Mouse (Mus musculus) limb, embryonic 14.5 days (tissue): Measurements from ENCODE around the gene Idi2. TPM values are rescaled to one million over a fixed set of nuclear protein-coding genes. Genes with fewer than 3 reads are reported as not detected.
A peak's percentile ranks its signal among the peaks of the same experiment; 100 is the strongest.
"Not testable (repeated sequence)": the region's sequence is repeated elsewhere in the genome, so short reads cannot be mapped to it uniquely, and the experiment has no call there.

Experiments used
- ATAC-seq: fragments of 200-750 bp; cut with Nextera tagmentation; 2 replicates; pipeline ENCODE4 v1.8.0; 2017; ENCODE audit warnings: low read depth, moderate number of reproducible peaks, moderate TSS enrichment; ENCODE audit not compliant: low FRiP score
- DNase-seq: peaks from one replicate; pipeline ENCODE4 v3.0.0-alpha.2; 2015; ENCODE audit warnings: low spot score
- H3K27ac ChIP-seq: fragments of 300-500 bp; sonication (generic); replicated peaks from 2 replicates; pipeline ENCODE4 v1.5.1; 2014; ENCODE audit warnings: low read depth, mild to moderate bottlenecking, low read length, moderate library complexity, mixed read lengths
- H3K27me3 ChIP-seq: fragments of 300-500 bp; sonication (generic); 2 replicates; pipeline ENCODE4 v1.6.1; 2014; ENCODE audit warnings: low read length, mixed read lengths; ENCODE audit not compliant: control insufficient read depth, insufficient read depth
- H3K36me3 ChIP-seq: fragments of 300-500 bp; sonication (generic); 2 replicates; pipeline ENCODE4 v1.6.1; 2014; ENCODE audit warnings: mild to moderate bottlenecking, low read length, moderate library complexity, mixed read lengths; ENCODE audit not compliant: control insufficient read depth, insufficient read depth
- H3K4me1 ChIP-seq: fragments of 300-500 bp; sonication (generic); 2 replicates; pipeline ENCODE4 v1.6.1; 2014; ENCODE audit warnings: antibody characterized with exemption, low read length, mixed read lengths; ENCODE audit not compliant: control insufficient read depth, insufficient read depth
- H3K4me2 ChIP-seq: fragments of 300-500 bp; sonication (generic); replicated peaks from 2 replicates; pipeline ENCODE4 v1.6.1; 2014; ENCODE audit warnings: low read depth, mild to moderate bottlenecking, low read length, moderate library complexity; ENCODE audit not compliant: severe bottlenecking
- H3K4me3 ChIP-seq: fragments of 300-500 bp; sonication (generic); replicated peaks from 2 replicates; pipeline ENCODE4 v1.5.1; 2014; ENCODE audit warnings: low read length
- H3K9ac ChIP-seq: fragments of 300-500 bp; sonication (generic); 2 replicates; pipeline ENCODE4 v1.6.1; 2014; ENCODE audit warnings: mild to moderate bottlenecking, low read depth, low read length, moderate library complexity; ENCODE audit not compliant: severe bottlenecking
- H3K9me3 ChIP-seq: fragments of 300-500 bp; sonication (generic); 2 replicates; pipeline ENCODE4 v1.6.1; 2016; ENCODE audit warnings: low read length; ENCODE audit not compliant: control insufficient read depth
- POLR2A ChIP-seq: fragments of 200-500 bp; IDR thresholded peaks from 2 replicates; pipeline ENCODE4 v1.8.0; 2012; ENCODE audit warnings: inconsistent platforms, mild to moderate bottlenecking, moderate library complexity, borderline replicate concordance; ENCODE audit not compliant: insufficient read depth, insufficient read length; ENCODE audit errors: extremely low read depth
- WGBS: fragments of 180-500 bp; shearing (Covaris S2); extraction: QIAGEN DNeasy Blood & Tissue Kit; methylation state at CpG from one replicate; pipeline ENCODE4 v1.1.7; 2014; 5-methylcytosine and 5-hydroxymethylcytosine counted together
- polyA plus RNA-seq, 2 experiments: library from polyadenylated mRNA; depleted of rRNA in 1 of 2; stranded (reverse) in 1 of 2; unstranded in 1 of 2; fragments of >200 nt; fragmentation: Nextera tagmentation in 1 of 2; extraction: Ambion mirVana in 1 of 2; gene quantifications; 2 replicates each; pipeline versions ENCODE4 v1.2.1 to v1.2.3; 2012 to 2014

The Idi2 gene
- polyA plus RNA-seq (2012; rRNA removed) = 0.04 TPM in 1 of 2 replicates, not detected in the other
- polyA plus RNA-seq (2014; fragmentation: Nextera tagmentation; extraction: Ambion mirVana) = not detected in 2 replicates

DNA sequence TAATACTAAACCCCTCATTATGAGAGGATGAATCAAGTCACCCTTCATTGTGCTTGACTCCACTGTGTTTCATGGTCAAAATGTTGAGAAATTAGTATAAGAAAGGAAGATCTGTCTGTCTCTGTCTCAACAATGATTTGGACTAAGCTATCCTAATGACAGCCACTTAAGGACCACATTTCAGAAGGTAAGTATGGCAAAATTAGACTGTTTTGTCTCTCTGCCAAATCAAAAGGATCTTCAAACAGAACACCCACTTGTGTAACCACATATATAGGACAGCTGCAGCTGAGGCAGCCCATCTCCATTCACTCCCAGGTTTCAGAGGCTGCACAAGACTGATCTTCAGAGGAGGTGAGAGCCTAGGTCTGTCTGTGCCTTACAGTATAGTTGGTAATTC is at the start of gene Idi2:
Idi2 (plus strand) TSS at position 301 of the 400 bp plus-strand sequence.
- DNase-seq, H3K27me3 ChIP-seq, H3K27ac ChIP-seq, ATAC-seq, H3K9ac ChIP-seq, H3K4me2 ChIP-seq, H3K9me3 ChIP-seq, H3K4me1 ChIP-seq, H3K4me3 ChIP-seq, H3K36me3 ChIP-seq: not testable (repeated sequence)

DNA sequence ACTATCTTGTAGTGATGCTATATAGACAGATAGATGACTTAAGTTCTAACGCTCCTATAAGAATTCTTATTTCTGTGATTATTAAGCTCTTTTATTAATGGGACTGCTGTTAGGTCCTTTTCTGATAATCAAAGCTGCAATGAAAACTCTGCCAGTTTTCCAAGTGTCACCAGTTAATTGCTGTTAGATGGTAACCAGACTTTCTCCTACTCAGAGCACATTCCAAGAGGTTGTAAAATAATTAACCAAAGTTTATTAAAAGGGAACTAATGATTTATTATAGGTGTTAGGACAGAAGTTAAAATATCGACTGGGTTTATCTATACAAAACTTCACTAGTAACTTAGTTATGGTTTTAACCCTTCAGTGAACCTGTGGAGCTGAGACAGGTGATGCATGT is 46.7 kb upstream of the Idi2 start:
- not testable (repeated sequence) for ATAC-seq, H3K4me1 ChIP-seq
- WGBS = 82% methylated on average over 2 of the region's 2 CpGs

DNA sequence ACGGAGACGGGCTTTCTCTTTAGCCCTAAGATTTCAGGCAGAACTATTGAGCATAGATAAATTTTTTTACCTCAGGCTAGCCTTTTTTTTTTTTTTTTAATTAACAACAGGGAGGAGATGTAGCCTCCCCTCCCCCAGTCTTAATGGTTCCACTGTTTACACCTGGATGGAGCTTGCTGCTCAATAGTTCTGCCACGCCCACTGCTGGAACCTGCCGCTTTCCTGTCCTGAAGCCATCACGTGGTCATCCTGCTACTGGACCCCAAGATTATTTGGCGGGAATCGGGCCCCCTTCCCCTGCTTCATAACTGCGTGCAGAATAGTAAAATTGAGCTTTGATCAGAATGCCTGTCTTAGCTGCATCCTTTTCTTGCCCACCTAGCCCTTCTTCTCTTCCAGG is 38.8 kb upstream of the Idi2 start:
- H3K27me3 ChIP-seq, H3K27ac ChIP-seq, H3K4me1 ChIP-seq, H3K9ac ChIP-seq, H3K4me2 ChIP-seq, H3K4me3 ChIP-seq, H3K9me3 ChIP-seq, H3K36me3 ChIP-seq, ATAC-seq, DNase-seq: not testable (repeated sequence)
- WGBS = 94% methylated on average over 8 of the region's 8 CpGs

More for the DNA sequence above, 46.7 kb upstream of the Idi2 start:
- not testable (repeated sequence) for H3K36me3 ChIP-seq, H3K9me3 ChIP-seq, H3K4me2 ChIP-seq, H3K4me3 ChIP-seq, H3K27ac ChIP-seq, DNase-seq, H3K9ac ChIP-seq, H3K27me3 ChIP-seq

DNA sequence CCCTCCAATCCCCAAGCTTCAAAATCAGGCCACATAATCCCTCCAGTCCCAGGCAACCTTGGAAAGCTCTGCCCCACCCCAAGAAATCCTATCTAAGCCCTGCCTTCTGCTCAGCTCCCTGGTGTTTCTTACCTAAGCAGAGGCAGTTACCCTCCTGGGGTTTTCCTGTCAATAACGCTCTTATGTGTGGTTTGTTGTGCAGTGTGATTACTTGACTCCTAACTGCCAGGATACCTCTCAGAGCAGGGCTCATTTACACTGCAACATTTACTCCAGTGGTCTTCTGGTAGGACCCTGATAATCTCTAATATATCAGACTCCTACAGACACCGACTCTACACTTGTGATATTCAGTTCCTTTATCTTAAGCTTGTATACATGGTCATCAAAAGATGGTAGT is 19.2 kb upstream of the Idi2 start:
- H3K4me3 ChIP-seq = no peak overlapping the region
- no peaks in the 10 kb centered on the region for H3K4me1 ChIP-seq
- H3K4me2 ChIP-seq = no peak overlapping the region
- no peak overlapping the region for H3K27ac ChIP-seq
- no peaks in the 10 kb centered on the region for H3K27me3 ChIP-seq
- 53% methylated on average over 2 of the region's 2 CpGs for WGBS
- no peaks in the 10 kb centered on the region for H3K36me3 ChIP-seq
- ATAC-seq (no peak), DNase-seq (no peak)
- no peak overlapping the region for H3K9ac ChIP-seq
- no peaks in the 10 kb centered on the region for H3K9me3 ChIP-seq
- TF ChIP-seq POLR2A = no peak

DNA sequence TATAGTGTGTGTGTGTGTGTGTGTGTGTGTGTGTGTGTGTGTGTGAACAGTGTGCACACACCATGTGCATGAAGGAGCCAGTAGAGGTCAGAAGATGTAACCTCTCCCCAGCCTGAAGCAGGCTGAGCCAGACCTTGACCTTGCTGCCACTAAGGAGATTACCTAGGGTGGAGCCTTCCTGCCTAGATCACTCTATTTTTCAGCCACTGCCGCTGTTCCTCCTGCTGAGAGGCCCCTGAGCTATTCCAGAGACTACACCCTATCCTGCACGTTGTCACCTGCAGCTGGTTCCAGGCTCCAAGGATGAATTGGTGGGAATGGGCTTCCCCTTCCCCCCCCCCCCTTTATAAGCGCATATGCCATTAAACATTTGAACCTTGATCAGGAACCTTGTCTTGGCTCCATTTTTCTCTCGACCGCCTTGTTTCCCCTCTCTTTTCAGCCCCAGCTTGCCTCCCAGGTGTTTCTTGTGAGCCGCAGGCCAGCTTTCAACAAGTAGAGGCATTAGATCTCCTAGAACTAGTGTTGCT is 15.0 kb upstream of the Idi2 start:
- H3K4me2 ChIP-seq, H3K36me3 ChIP-seq, H3K4me1 ChIP-seq, H3K4me3 ChIP-seq, H3K27me3 ChIP-seq, H3K9me3 ChIP-seq, H3K27ac ChIP-seq, DNase-seq, H3K9ac ChIP-seq, ATAC-seq: not testable (repeated sequence)
- WGBS = 79% methylated on average over 6 of the region's 6 CpGs

DNA sequence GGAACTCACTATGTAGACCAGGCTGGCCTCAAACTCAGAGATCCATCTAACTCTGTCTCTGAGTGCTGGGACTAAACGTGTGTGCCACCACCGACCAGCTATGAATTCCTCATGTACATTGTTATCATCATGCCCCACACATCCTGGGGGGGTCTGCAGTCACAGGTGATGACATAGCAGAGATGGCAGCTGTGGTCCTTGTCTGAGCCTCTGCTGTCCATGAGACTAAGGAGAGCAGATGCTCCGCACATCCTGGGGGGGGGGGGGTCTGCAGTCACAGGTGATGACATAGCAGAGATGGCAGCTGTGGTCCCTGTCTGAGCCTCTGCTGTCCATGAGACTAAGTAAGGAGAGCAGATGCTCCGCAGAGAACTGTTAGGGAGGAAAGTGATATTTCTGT is 11.6 kb upstream of the Idi2 start:
- not testable (repeated sequence) for H3K9ac ChIP-seq, H3K4me1 ChIP-seq, H3K27me3 ChIP-seq, H3K4me3 ChIP-seq, H3K27ac ChIP-seq, H3K4me2 ChIP-seq, DNase-seq, H3K9me3 ChIP-seq, H3K36me3 ChIP-seq
- 85% methylated on average over 4 of the region's 4 CpGs for WGBS
- ATAC-seq = 0 out of 2 replicates have a peak, but pooled peaks have one; percentile 34

DNA sequence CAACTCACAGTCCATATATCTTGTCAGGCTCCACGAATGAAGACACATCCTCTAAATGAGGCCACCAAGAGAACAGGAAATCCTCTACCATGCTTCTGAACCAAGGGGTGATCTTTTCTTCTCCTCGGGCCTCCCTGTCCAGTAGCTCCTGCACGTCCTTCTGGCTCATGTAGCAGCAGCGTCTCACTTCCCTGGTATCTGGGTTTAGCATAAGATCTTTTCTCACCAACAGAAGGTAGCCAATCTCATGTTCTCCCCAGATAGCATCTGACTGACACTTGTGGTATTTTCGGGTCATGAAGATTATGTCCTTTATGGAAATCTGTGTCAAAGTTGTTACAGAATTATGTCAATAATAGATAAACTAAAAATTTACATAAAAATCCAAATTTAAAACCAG is 11.0 kb upstream of the Idi2 start:
- not testable (repeated sequence) for ATAC-seq, H3K27me3 ChIP-seq, DNase-seq, H3K4me2 ChIP-seq, H3K36me3 ChIP-seq, H3K4me3 ChIP-seq, H3K4me1 ChIP-seq, H3K27ac ChIP-seq, H3K9ac ChIP-seq, H3K9me3 ChIP-seq
- WGBS = no CpG with 5 or more reads among the region's 5 CpGs

DNA sequence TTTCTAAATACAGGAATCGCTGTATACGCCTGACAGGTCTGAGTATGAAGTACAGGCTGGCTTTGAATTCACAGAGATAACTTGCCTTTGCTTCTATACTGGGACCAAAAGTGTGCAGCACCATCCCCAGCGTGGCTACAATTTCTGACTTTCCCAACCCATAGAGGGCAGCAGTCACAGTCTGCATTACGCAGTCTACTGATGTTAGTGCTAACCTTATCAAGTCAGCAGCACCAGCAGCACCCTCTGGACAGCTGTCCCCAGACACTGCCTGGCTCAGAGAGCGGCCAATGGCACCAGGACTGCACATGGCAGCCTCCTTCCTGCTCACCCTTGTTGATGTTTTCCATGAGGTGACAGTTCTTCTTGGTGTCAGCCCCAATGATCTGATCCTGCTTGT is 8.8 kb upstream of the Idi2 start:
- no CpG with 5 or more reads among the region's 5 CpGs for WGBS
- not testable (repeated sequence) for H3K4me3 ChIP-seq, ATAC-seq, H3K9ac ChIP-seq, H3K27ac ChIP-seq, H3K4me2 ChIP-seq, DNase-seq, H3K9me3 ChIP-seq, H3K4me1 ChIP-seq, H3K27me3 ChIP-seq, H3K36me3 ChIP-seq
